Mouse (Mus musculus): ENCODE measurements around the gene Gm281. TPM values are rescaled to one million over a fixed set of nuclear protein-coding genes. Genes with fewer than 3 reads are reported as not detected.

Gm281 gene
- polyA plus RNA-seq, 1 experiment from 2014 or later: not detected

DNA sequence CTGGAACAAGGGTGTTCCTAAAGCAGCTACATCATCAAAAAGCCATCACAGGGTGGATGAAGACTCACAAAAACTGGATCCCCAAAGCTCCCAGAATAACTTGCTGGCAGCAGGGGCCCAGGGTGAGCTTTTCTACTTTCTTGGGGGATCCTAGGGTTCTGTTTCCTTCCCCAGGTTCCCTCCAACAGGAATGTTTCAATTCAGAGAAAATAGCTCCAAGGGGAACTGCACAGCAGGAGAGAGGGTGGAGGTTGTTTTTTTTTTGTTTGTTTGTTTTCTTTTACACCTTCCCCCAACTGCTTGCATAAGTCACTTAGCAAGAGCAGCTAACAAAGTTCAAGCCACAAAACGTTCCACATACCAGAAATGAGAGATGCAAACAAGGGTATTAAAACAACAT, 124.3 kb downstream of the Gm281 start:
- Histone ChIP-seq H3K27me3 (ENCODE audit: insufficient read depth, low read length) (no peaks in the 10 kb centered on the region), H3K4me2 (ENCODE audit: low read length) (no peak overlapping the region), H3K36me3 (ENCODE audit: insufficient read depth, low read length) (no peaks in the 10 kb centered on the region), H3K4me3 (replicated peaks; ENCODE audit: low read depth, low read length) (no peak overlapping the region), H3K9me3 (replicated peaks; ENCODE audit: low read length) (no peaks in the 10 kb centered on the region), H3K27ac (no peak overlapping the region), H3K4me1 (replicated peaks; ENCODE audit: insufficient read depth, low read length) (no peaks in the 10 kb centered on the region), H3K9ac (ENCODE audit: low read depth, low read length) (no peak overlapping the region)
- DNase-seq (ENCODE audit: low spot score) (no peak), ATAC-seq (replicated peaks; ENCODE audit: low FRiP score, low read depth) (no peak)
- TF ChIP-seq CTCF (IDR thresholded peaks at IDR 0.05; ENCODE audit: low read depth): no peak
- 13% methylated on average over 1 of the region's 1 CpGs for WGBS

DNA sequence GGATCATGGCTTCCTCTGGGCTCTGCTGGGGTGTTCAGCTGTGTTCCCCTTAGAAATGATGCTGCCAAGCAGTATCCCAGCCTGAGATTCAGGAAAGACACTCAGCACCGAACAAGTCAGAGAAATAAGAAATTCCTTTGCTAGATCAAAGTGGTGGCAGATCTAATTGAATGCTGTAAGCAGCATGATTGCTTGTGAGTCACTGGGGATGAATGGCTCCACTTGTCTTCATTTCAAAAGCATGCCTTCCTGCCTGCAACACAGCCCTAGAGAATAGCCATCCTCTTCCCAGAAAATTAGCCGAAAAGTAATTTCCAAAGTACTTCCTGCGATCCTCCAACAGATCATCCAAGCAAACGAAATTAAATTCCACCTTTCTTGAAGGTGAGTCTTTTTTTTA, 131.3 kb downstream of the Gm281 start:
- TF ChIP-seq CTCF (IDR thresholded peaks at IDR 0.05; ENCODE audit: low read depth): no peak
- Histone ChIP-seq H3K36me3 (ENCODE audit: insufficient read depth, low read length) (no peaks in the 10 kb centered on the region), H3K4me3 (replicated peaks; ENCODE audit: low read depth, low read length) (no peak overlapping the region), H3K9ac (ENCODE audit: low read depth, low read length) (no peak overlapping the region), H3K27ac (no peak overlapping the region), H3K4me1 (replicated peaks; ENCODE audit: insufficient read depth, low read length) (no peaks in the 10 kb centered on the region), H3K4me2 (ENCODE audit: low read length) (no peak overlapping the region), H3K9me3 (replicated peaks; ENCODE audit: low read length) (no peaks in the 10 kb centered on the region), H3K27me3 (ENCODE audit: insufficient read depth, low read length) (no peaks in the 10 kb centered on the region)
- ATAC-seq (replicated peaks; ENCODE audit: low FRiP score, low read depth) (no peak), DNase-seq (ENCODE audit: low spot score) (no peak)
- WGBS: 68% methylated on average over 4 of the region's 4 CpGs

DNA sequence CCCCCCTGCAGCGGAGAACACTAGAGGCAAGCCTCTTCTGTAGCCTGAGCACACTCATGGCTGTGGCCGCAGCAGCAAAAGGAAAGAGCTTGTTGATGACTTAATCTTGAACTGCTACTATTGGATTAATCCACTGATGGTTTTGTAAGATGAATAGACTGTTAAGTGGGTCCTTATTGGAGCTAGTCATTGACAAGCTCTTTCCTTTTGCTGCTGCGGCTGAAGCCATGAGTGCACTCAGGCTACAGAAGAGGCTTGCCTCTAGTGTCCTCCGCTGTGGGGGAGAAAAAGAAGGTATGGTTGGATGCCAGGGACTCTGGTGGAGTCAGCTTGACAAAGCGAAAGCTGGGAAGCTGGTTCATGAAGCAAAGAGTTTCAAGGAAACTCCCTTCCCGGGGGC, 135.9 kb downstream of the Gm281 start:
- no peak for TF ChIP-seq CTCF (IDR thresholded peaks at IDR 0.05; ENCODE audit: low read depth)
- DNase-seq (ENCODE audit: low spot score) (no peak), ATAC-seq (replicated peaks; ENCODE audit: low FRiP score, low read depth) (no peak)
- Histone ChIP-seq H3K4me1 (replicated peaks; ENCODE audit: insufficient read depth, low read length) (no peaks in the 10 kb centered on the region), H3K36me3 (ENCODE audit: insufficient read depth, low read length) (no peaks in the 10 kb centered on the region), H3K9ac (ENCODE audit: low read depth, low read length) (no peak overlapping the region), H3K4me3 (replicated peaks; ENCODE audit: low read depth, low read length) (no peak overlapping the region), H3K9me3 (replicated peaks; ENCODE audit: low read length) (no peaks in the 10 kb centered on the region), H3K4me2 (ENCODE audit: low read length) (no peak overlapping the region), H3K27ac (no peak overlapping the region), H3K27me3 (ENCODE audit: insufficient read depth, low read length) (no peaks in the 10 kb centered on the region)
- WGBS: 56% methylated on average over 5 of the region's 6 CpGs

DNA sequence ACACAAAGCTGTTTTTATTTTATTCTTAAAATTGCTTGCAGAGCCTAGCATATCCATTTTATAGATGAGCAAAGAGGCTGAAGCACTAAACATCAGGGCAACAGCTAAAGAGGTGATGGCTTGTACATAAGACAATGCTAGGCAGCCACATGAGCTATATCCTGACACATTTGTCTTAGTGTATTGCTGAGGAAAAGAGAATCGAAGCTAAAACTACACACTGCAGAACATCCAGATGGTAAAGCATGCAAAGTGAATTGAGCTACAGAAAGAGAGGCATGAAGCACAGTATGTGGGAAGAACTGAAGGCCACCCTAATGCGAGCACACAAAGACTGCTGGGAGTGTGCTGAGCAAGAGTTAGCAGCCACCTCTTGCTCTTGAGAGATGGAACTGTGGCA, 143.1 kb downstream of the Gm281 start:
- ATAC-seq (replicated peaks; ENCODE audit: low FRiP score, low read depth) (no peak), DNase-seq (ENCODE audit: low spot score) (no peak)
- Histone ChIP-seq H3K9me3 (replicated peaks; ENCODE audit: low read length) (no peaks in the 10 kb centered on the region), H3K27me3 (ENCODE audit: insufficient read depth, low read length) (no peaks in the 10 kb centered on the region), H3K9ac (ENCODE audit: low read depth, low read length) (no peak overlapping the region), H3K4me2 (ENCODE audit: low read length) (no peak overlapping the region), H3K27ac (no peak overlapping the region), H3K4me1 (replicated peaks; ENCODE audit: insufficient read depth, low read length) (no peaks in the 10 kb centered on the region), H3K36me3 (ENCODE audit: insufficient read depth, low read length) (no peaks in the 10 kb centered on the region), H3K4me3 (replicated peaks; ENCODE audit: low read depth, low read length) (no peak overlapping the region)
- WGBS: 58% methylated on average over 2 of the region's 2 CpGs
- TF ChIP-seq CTCF (IDR thresholded peaks at IDR 0.05; ENCODE audit: low read depth): no peak

DNA sequence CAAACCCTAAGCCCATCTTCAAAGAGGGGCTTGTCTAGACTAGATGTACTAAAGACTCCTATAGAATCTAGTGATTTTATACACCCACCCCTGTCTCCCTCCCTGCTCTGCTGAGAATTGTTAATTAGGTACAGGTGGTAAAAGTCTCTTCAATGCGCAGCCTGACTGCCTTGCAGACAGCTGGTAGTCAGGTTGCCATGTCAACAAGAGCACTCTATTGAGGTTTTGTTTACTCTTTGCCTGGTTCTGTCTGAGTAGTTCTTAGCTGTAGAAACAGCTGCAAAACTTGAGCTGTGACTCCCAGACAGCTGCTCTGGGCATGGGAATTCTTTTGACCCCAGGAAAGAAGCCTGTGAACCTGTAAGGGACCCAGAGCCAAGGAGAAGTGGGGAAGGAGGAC, 143.6 kb downstream of the Gm281 start:
- DNase-seq (ENCODE audit: low spot score): peak; percentile 73
- Histone ChIP-seq H3K4me2 (ENCODE audit: low read length) (no peak overlapping the region), H3K27me3 (ENCODE audit: insufficient read depth, low read length) (no peaks in the 10 kb centered on the region), H3K4me1 (replicated peaks; ENCODE audit: insufficient read depth, low read length) (no peaks in the 10 kb centered on the region), H3K4me3 (replicated peaks; ENCODE audit: low read depth, low read length) (no peak overlapping the region), H3K27ac (no peak overlapping the region), H3K9me3 (replicated peaks; ENCODE audit: low read length) (no peaks in the 10 kb centered on the region), H3K36me3 (ENCODE audit: insufficient read depth, low read length) (no peaks in the 10 kb centered on the region), H3K9ac (ENCODE audit: low read depth, low read length) (no peak overlapping the region)
- WGBS: 5% methylated on average over 1 of the region's 1 CpGs
- peak; percentile 94 for ATAC-seq (replicated peaks; ENCODE audit: low FRiP score, low read depth)
- TF ChIP-seq CTCF (IDR thresholded peaks at IDR 0.05; ENCODE audit: low read depth): no peak

Small RNAs within 50 kb of the gene (microRNA-seq; reads per million reads assigned to microRNA genes)
- not detected for gene Gm27506

Other genes with a start within 250 kb of the Gm281 start
- gene Sntn, start 243.6 kb downstream of the Gm281 start, polyA plus RNA-seq (2015; fragmentation: Nextera tagmentation; extraction: Ambion mirVana): not detected in 2 replicates
- gene Atxn7, start 47.0 kb upstream of the Gm281 start, polyA plus RNA-seq (2015; fragmentation: Nextera tagmentation; extraction: Ambion mirVana): 4.0 and 4.6 TPM in 2 replicates
- gene Thoc7, start 47.4 kb upstream of the Gm281 start, polyA plus RNA-seq (2015; fragmentation: Nextera tagmentation; extraction: Ambion mirVana): 211 and 212 TPM in 2 replicates
- gene Psmd6, start 206.5 kb upstream of the Gm281 start, polyA plus RNA-seq (2015; fragmentation: Nextera tagmentation; extraction: Ambion mirVana): 216 and 226 TPM in 2 replicates